Mouse (Mus musculus): ENCODE data around the gene Zbtb34.

DNA sequence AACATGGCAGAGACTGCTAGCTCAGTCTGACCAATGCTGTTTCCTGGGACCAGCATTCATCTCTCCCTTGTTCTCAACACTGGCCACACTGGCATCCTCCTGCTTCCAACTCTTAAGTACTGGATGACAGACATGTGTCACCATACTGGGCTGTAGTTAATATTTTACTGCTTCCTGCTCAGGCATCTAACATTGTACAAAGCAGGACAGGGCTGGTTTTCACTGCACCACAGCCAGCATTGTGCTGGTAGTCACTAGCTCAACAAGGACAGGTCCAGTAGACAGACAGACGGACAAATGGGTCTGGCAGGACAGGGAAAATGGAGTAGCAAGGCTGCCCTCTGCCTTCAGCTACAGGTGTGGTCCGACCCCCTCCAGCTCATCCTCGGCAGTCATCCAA lies 70.6 kb downstream of the Zbtb34 start:
- no peak for TF ChIP-seq EP300 (IDR thresholded peaks at IDR 0.05)
- no peak for TF ChIP-seq CTCF (IDR thresholded peaks at IDR 0.05)
